Mouse (Mus musculus) lung, postnatal 14 days (tissue): ENCODE measurements around the gene Mrpl58.
"Not testable (repeated sequence)": the region's sequence is repeated elsewhere in the genome, so short reads cannot be mapped to it uniquely, and the experiment has no call there.

Experiments used
- DNase-seq: peaks from one replicate; pipeline ENCODE4 v3.0.0; 2021

The Mrpl58 gene

GRCm38 (mm10) chr11:115383701-115384474 lies 19.7 kb upstream of the Mrpl58 start:
- no peak for DNase-seq

GRCm38 (mm10) chr11:115384587-115384986 lies 19.0 kb upstream of the Mrpl58 start:
- no peak for DNase-seq

GRCm38 (mm10) chr11:115386859-115387258 lies 16.7 kb upstream of the Mrpl58 start:
- DNase-seq: not testable (repeated sequence)

GRCm38 (mm10) chr11:115391358-115391757 lies 12.2 kb upstream of the Mrpl58 start:
- DNase-seq: no peak

- DNase-seq: no peak
Measured at GRCm38 (mm10) chr11:115393721-115394325, 9.7 kb upstream of the Mrpl58 start.

GRCm38 (mm10) chr11:115398085-115398484 lies 5.5 kb upstream of the Mrpl58 start:
- peak; percentile 54 for DNase-seq

GRCm38 (mm10) chr11:115400126-115400525 lies 3.4 kb upstream of the Mrpl58 start:
- no peak for DNase-seq

- no peak for DNase-seq
Measured at GRCm38 (mm10) chr11:115400630-115401391, 2.7 kb upstream of the Mrpl58 start.

- DNase-seq: no peak
Measured at GRCm38 (mm10) chr11:115405723-115406122, 2.2 kb downstream of the Mrpl58 start.

- no peak for DNase-seq
Measured at GRCm38 (mm10) chr11:115406858-115407401, 3.4 kb downstream of the Mrpl58 start.

- DNase-seq: no peak
Measured at GRCm38 (mm10) chr11:115408266-115408920, 4.8 kb downstream of the Mrpl58 start.

- DNase-seq: no peak
Measured at GRCm38 (mm10) chr11:115409556-115409955, 6.0 kb downstream of the Mrpl58 start.

GRCm38 (mm10) chr11:115419531-115420237 lies 16.1 kb downstream of the Mrpl58 start, which contains the start of the genes Atp5h and Kctd2:
Gene Atp5h (minus strand): TSS chr11:115419962.
Gene Kctd2 (plus strand): TSS chr11:115420128.
- DNase-seq: peak; percentile 95

- peak; percentile 71 for DNase-seq
Measured at GRCm38 (mm10) chr11:115420336-115421190, 17.0 kb downstream of the Mrpl58 start.

- no peak for DNase-seq
Measured at GRCm38 (mm10) chr11:115421328-115421727, 17.8 kb downstream of the Mrpl58 start.

GRCm38 (mm10) chr11:115421972-115422371 lies 18.4 kb downstream of the Mrpl58 start:
- DNase-seq: no peak

GRCm38 (mm10) chr11:115423091-115423490 lies 19.5 kb downstream of the Mrpl58 start:
- no peak for DNase-seq

GRCm38 (mm10) chr11:115424666-115425065 lies 21.1 kb downstream of the Mrpl58 start:
- no peak for DNase-seq

- no peak for DNase-seq
Measured at GRCm38 (mm10) chr11:115425671-115426070, 22.1 kb downstream of the Mrpl58 start.

GRCm38 (mm10) chr11:115427482-115428331 lies 24.2 kb downstream of the Mrpl58 start:
- DNase-seq: peak; percentile 74
